Mouse (Mus musculus) C2C12 (cell line): ENCODE measurements around the gene Reep6. TPM values are rescaled to one million over a fixed set of nuclear protein-coding genes. Genes with fewer than 3 reads are reported as not detected.

Source experiments
- H3K27me3 ChIP-seq: one replicate; pipeline ENCODE4 v1.6.1; 2011; ENCODE audit not compliant: control insufficient read depth, insufficient read depth, insufficient read length
- H3K36me3 ChIP-seq: one replicate; pipeline ENCODE4 v1.6.1; 2011; ENCODE audit not compliant: control insufficient read depth, insufficient read depth
- H3K4me3 ChIP-seq: one replicate; pipeline ENCODE4 v1.5.1; 2011; ENCODE audit warnings: mild to moderate bottlenecking, control low read depth; ENCODE audit not compliant: poor library complexity, insufficient read depth, severe bottlenecking
- H3K79me2 ChIP-seq: one replicate; pipeline ENCODE4 v1.6.1; 2011; ENCODE audit not compliant: control insufficient read depth, insufficient read depth
- H3K79me3 ChIP-seq: one replicate; pipeline ENCODE4 v1.6.1; 2011; ENCODE audit warnings: low read depth, control low read depth
- H3ac ChIP-seq: one replicate; pipeline ENCODE3; 2011; ENCODE audit warnings: low read depth; ENCODE audit not compliant: control insufficient read depth, insufficient read length
- CEBPB ChIP-seq: IDR thresholded peaks from one replicate; pipeline ENCODE4 v1.6.1; 2011; ENCODE audit warnings: low read depth, mild to moderate bottlenecking, control low read depth, moderate library complexity
- CTCF ChIP-seq: IDR thresholded peaks from one replicate; pipeline ENCODE4 v1.5.1; 2011; ENCODE audit not compliant: control insufficient read depth, insufficient read depth, insufficient read length
- FOSL1 ChIP-seq: IDR thresholded peaks from one replicate; pipeline ENCODE4 v1.8.0; 2011; ENCODE audit warnings: mild to moderate bottlenecking, low read length; ENCODE audit not compliant: poor library complexity, insufficient read depth, severe bottlenecking
- MAX ChIP-seq: IDR thresholded peaks from one replicate; pipeline ENCODE4 v1.6.1; 2011; ENCODE audit warnings: mild to moderate bottlenecking, control low read depth
- MYOD1 ChIP-seq: IDR thresholded peaks from one replicate; pipeline ENCODE4 v1.6.1; 2011; ENCODE audit warnings: low read depth; ENCODE audit not compliant: control insufficient read depth, insufficient read length
- MYOG ChIP-seq: IDR thresholded peaks from one replicate; pipeline ENCODE4 v1.6.1; 2011; ENCODE audit not compliant: control insufficient read depth, insufficient read length; ENCODE audit errors: extremely low read depth
- USF1 ChIP-seq: IDR thresholded peaks from one replicate; pipeline ENCODE4 v1.6.1; 2011; ENCODE audit warnings: low read depth, mild to moderate bottlenecking, control low read depth, moderate library complexity
- polyA plus RNA-seq: library from polyadenylated mRNA; unstranded; fragments of >200 nt; fragmentation: generic; extraction: Trizol; gene quantifications from one replicate; pipeline ENCODE4 v1.2.1, GENCODE M21; 2012; ENCODE audit warnings: missing spikeins

Reep6 gene
- polyA plus RNA-seq, 1 experiment: 5.9 TPM

DNA sequence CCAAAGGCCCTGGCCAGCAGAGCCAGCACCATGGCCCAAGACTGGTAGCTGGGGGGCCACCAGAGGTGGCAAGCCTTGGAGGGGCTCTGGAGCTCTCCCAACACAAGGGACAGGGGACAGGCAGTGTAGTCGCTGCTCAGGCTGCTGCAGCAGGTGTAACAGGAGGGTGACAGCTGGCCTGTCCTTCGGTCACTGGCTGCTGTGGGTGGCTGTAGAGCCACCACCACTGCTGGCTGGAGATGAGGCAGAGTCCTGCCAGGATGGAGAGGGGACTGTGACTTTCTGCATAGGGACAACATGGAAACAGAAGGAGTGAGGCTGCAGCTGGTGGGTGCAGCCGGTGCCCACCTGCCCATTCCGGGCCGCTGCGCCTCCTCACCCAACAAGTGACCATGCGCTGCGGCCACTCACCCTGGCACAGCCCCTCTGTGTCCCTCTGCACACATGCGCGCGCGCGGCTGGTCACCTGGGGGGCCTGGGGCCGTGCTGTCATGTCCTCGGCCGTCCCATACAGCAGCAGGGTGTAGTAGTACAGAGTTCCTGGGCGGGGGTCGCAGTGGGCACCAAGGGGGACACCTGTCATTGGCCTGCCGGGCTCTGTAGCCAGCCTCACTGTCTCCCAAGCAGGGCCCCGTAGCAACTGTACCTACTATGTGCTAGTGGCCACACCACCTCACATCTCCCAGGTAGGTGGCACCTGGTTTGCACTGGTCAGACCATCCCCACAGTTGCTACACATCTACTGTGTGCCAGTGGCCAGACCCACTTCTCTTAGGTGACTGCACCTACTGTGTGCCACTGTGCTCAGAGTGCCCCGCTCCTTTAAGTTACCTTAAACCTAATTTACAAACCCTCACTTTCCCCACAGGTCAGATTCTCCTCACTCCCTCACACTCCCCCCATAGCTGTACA lies 7.8 kb upstream of the Reep6 start:
- H3K36me3 ChIP-seq: peaks cover 6% of the 10 kb centered on the region
- peaks cover 44% of the 10 kb centered on the region for H3K79me2 ChIP-seq
- TF ChIP-seq MYOD1 (no peak), CEBPB (no peak), FOSL1 (no peak), CTCF (no peak), MYOG (no peak), USF1 (no peak), MAX (no peak)
- peak overlapping the region; percentile 43 for H3K4me3 ChIP-seq
- H3K79me3 ChIP-seq: peaks cover 20% of the 10 kb centered on the region
- peak overlapping the region; percentile 28 for H3ac ChIP-seq
- H3K27me3 ChIP-seq: no peaks in the 10 kb centered on the region

DNA sequence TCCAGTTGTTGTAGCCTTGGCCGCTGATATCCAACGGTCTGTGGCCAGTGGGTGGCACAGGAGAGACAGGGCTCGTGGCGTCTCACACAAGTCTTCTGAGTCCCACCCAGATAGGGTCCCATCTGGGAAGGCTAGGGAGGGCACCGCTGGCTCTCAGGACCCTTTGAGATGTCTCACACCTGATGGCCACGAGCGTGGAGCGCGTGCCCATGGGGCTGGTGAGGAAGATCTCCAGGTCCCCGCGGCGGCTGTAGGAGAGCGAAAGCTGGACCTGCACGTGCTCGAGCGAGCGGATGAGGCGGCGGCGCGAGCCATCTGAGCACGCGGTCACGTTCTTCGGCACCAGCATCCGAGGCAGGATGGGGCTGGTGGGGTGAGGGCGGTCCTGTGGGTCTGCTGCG lies 6.9 kb upstream of the Reep6 start:
- H3K4me3 ChIP-seq: peak overlapping the region; percentile 43
- peaks cover 6% of the 10 kb centered on the region for H3K36me3 ChIP-seq
- peak overlapping the region; percentile 89 for H3ac ChIP-seq
- H3K79me2 ChIP-seq: peaks cover 44% of the 10 kb centered on the region
- TF ChIP-seq CEBPB: no peak
- TF ChIP-seq MAX: peak; percentile 93
- peaks cover 20% of the 10 kb centered on the region for H3K79me3 ChIP-seq
- no peaks in the 10 kb centered on the region for H3K27me3 ChIP-seq

DNA sequence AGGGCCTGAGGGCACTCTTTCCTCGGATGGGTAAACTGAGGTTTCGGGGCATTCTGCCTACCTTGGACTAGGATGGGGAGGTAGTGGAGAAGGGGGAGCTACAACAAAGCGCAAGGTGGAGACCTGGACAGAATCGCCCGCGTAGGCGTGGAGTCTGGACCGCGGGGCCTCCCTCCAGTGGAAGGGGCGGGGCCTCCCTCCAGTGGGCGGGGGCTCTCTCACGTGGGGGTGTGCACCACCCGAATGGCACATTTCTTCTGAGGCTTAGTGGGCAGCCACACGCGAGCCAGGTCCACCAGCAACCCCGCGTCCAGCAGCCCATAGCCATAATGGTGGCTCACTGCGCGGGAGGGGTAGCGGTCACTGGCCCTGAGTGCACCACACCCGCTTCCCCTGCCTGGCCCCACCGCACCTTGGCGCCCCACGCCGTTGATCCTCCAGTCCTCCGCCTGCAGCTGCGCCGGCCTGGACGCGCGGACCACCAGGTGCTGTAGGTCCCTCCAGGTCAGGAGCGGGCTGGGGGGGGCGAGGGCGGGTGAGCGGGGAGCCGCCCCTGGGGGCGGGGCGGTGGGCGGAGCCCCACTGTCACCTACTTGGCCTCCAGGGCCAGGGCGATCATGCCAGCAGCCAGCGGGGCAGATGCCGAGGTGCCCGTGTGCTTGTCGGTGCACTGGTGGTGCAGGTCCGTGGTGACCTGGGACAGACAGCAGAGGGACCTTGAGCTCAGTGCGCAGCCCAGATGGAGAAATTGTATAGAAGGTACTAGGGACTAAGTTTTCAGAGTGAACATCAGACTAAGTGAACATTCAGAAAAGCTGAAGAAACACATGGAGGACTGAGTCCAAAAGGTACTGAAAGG lies 6.3 kb upstream of the Reep6 start:
- H3K79me2 ChIP-seq: peaks cover 39% of the 10 kb centered on the region
- peak overlapping the region; percentile 43 for H3K4me3 ChIP-seq
- peaks cover 20% of the 10 kb centered on the region for H3K79me3 ChIP-seq
- peaks cover 6% of the 10 kb centered on the region for H3K36me3 ChIP-seq
- TF ChIP-seq FOSL1 (no peak), MYOD1 (no peak), CEBPB (no peak), CTCF (no peak), USF1 (no peak), MYOG (no peak), MAX (no peak)
- no peaks in the 10 kb centered on the region for H3K27me3 ChIP-seq
- H3ac ChIP-seq: peak overlapping the region; percentile 89

GRCm38 (mm10) chr10:80324120-80325037 lies 5.4 kb upstream of the Reep6 start:
- Histone ChIP-seq H3K4me3 (peak overlapping the region; percentile 43), H3K36me3 (no peaks in the 10 kb centered on the region), H3ac (no peak overlapping the region), H3K79me2 (peaks cover 30% of the 10 kb centered on the region), H3K27me3 (no peaks in the 10 kb centered on the region), H3K79me3 (peaks cover 14% of the 10 kb centered on the region)
- TF ChIP-seq CTCF (no peak), CEBPB (no peak), MAX (no peak), USF1 (no peak), MYOD1 (no peak), FOSL1 (no peak), MYOG (no peak)

DNA sequence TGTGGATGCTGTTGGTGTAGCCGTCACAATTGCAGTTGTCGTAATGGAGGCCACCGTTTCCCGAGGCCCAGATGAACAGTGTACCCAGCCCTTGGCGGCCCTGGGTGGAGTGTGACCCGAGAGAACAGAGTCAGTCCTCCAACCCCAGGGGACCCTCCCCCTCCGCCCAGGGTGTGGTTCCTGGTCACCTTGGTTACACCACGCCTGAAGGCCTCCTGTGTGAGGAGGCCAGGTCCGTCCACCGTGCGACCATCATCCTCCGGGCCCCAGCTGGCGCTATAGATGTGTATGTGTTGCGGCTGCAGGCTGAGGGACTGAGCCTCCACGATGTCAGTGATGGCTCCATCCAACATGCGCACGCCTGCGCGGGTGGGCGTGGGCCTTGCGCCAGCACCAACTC lies 4.7 kb upstream of the Reep6 start:
- no peaks in the 10 kb centered on the region for H3K27me3 ChIP-seq
- H3K79me3 ChIP-seq: peaks cover 8% of the 10 kb centered on the region
- no peak for TF ChIP-seq CEBPB
- TF ChIP-seq MYOD1: no peak
- TF ChIP-seq MYOG: no peak
- TF ChIP-seq FOSL1: no peak
- TF ChIP-seq CTCF: no peak
- no peaks in the 10 kb centered on the region for H3K36me3 ChIP-seq
- no peak overlapping the region for H3ac ChIP-seq
- H3K79me2 ChIP-seq: peaks cover 23% of the 10 kb centered on the region
- no peak overlapping the region for H3K4me3 ChIP-seq
